Mouse (Mus musculus) lung, postnatal 0 days (tissue): ENCODE data around the gene Map4.

Experiments used
- CTCF ChIP-seq: IDR thresholded peaks from 2 replicates; pipeline ENCODE4 v1.5.1; 2016; ENCODE audit warnings: antibody characterized with exemption, mild to moderate bottlenecking
- EP300 ChIP-seq: IDR thresholded peaks from 2 replicates; pipeline ENCODE4 v1.6.1; 2016; ENCODE audit warnings: antibody characterized with exemption, mild to moderate bottlenecking, control low read depth

DNA sequence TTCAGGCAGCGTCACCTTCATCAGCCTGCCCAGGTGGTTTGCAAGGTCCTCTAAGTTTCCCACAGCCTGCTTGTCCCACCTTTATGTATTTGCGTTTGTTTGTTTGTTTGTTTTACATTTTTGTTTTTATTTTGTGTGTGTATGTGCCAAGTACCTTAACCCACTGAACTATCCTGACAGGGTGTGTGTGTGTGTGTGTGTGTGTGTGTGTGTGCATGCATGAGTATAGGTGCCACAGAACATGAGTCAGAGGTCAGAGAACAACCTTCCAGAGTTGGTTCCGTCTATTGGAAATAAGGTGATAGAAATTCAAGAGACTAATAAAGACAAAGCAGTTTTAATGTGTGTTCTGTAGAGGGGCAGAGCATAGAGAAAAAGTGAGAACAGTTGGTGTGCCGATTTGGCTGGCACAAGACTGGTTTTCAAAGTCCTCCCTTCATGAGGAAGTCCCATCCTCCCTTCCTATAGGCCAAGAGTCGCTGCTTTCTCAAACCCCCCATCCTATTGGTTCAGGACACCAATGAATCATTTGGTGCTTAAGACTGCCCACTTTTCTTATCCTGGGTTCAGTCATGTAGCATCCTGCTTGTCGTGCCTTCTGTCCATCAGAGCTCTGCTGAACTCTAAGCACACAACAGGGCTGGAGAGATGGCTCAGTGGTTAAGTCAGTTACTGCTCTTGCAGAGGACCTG, 23.3 kb upstream of the Map4 start:
- TF ChIP-seq CTCF = no peak
- no peak for TF ChIP-seq EP300
